Mouse (Mus musculus) heart, postnatal 36 days (tissue): ENCODE measurements around the gene Olfr1262. TPM values are rescaled to one million over a fixed set of nuclear protein-coding genes. Genes with fewer than 3 reads are reported as not detected.

Experiments
- DNase-seq, 2 experiments: peaks; one replicate each; pipeline ENCODE4 v3.0.0; 2021 to 2022
- intact Hi-C: fragments of 180-260 bp; cut with DNase I; formaldehyde crosslinking; loops from one replicate; pipeline ENCODE4 v1.15.1; 2025
- total RNA-seq, 2 experiments: library from RNA; stranded (reverse); gene quantifications; 2 replicates each; pipeline ENCODE4 v1.2.3; 2021

Gene Olfr1262
- total RNA-seq, result not detected

DNA sequence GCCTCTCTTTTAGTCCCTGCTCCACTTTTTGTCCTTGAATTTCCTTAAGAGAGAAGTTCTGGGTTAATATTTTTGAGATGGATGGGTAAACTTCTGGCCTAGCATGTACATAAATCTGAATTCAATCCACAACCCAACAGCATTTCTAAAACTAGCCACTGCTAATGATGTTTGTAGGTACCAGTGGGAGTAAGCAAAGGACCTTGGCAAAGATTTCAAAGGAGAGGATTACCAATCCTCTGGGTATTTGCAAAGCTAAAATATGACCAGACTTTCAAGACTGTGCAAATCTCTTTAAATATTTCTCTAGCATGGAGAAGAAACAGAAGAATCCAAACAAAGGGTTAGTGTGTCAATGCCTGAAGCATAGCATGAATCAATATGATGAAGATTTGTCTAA lies at the start of gene Olfr1262:
Gene Olfr1262, plus strand, starts transcription at position 301 of the 400 bp plus-strand sequence.
- intact Hi-C loops, result no loop called here
- DNase-seq, result no peak

DNA sequence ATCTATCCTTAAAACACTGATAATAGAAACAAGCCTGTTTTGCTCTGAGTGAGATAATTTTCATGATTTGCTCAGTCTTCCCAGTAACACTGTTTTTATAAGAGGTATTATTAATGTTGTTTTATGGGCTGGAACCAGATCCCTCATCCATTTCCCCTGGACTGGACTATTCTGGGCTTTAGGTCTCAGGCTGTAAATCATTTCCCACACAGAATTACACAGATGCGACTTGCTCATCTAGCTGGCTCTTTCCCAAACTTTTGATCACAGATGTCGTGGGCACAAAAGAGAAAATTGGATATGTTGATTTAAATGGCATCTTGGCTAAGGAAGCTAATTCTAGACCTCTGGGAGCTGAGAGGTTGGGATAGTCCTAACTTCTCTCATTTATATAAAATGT lies 25.8 kb upstream of the Olfr1262 start, which contains the start of gene Olfr1260:
Gene Olfr1260, plus strand, starts transcription at position 157 of the 400 bp plus-strand sequence.
- intact Hi-C loops, result no loop called here
- no peak for DNase-seq

DNA sequence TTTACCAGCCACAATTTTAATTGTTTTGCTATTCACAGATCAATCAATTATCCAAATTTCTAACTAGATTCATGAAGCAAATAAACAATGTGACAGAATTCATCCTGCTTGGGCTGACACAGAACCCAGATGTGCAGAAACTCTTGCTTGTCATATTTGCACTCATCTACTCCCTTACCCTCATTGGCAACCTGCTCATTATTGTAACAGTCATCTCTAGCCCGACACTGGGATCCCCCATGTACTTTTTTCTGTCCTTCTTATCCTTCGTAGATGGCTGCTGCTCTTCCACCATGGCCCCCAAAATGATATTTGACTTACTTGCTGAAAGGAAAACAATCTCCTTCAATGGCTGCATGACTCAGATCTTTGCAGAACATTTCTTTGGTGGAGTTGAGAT lies 22.2 kb upstream of the Olfr1262 start:
- intact Hi-C loops, result no loop called here
- no peak for DNase-seq

DNA sequence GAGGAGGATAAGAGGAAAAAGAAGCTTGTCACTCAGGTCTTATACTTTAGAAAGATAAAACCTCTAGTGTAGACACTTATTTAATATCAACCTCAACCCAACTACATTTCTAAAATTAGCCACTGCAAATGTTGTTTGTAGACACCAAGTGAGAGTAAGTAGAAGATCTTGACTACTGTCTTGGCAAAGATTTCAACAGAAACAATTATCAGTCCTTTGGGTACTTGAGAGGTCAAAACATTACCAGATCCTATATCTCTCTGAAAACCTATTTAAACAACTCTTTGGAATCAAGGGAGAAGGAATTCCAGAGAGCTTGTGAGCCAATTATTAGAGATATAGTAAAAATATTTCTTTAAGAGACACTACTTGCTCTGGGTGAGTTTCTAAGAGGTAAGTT lies 9.0 kb upstream of the Olfr1262 start, which contains the start of gene Olfr1261:
Gene Olfr1261, plus strand, starts transcription at position 301 of the 400 bp plus-strand sequence.
- intact Hi-C loops, result no loop called here
- DNase-seq, result no peak

DNA sequence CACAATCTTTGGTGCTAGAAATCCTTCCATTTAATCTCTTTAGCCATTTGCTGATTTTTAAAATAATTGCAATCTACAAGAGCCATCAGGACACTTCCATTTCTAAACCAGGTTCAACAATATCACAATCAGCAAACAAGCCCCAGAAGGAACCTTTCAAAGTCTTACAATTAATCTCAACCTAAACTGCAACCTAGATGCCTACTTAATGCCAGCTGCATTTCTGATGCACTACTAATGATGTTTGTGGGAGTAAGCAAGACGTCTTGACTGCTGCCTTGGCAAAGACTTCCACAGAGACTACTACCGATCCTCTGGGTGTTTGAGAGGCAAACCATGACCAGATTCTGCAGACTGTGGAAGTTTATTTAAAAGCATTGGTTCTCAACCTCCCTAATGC lies 11.9 kb downstream of the Olfr1262 start, which contains the start of gene Olfr1263:
Gene Olfr1263, plus strand, starts transcription at position 301 of the 400 bp plus-strand sequence.
- DNase-seq, result no peak
- intact Hi-C loops, result no loop called here

DNA sequence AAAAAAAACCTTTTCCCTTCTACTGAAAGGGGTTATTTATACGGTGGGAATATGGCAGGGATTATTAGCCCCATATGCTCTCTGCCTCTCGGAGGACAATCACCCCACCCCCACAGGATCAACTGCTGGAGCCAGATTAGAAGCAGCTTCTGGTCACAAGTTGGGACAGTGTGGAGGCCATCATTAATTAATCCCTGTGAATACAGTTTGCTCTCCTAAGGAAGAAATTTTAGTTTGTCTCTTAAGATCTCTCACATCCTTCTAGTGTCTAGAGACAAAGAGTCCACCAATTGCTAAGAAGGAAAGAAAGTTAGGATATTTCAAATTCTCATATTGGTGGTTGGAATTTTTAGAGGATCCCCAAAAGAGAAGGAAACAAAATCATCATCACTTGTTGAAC lies 25.5 kb downstream of the Olfr1262 start, which contains the start of gene Olfr1264:
Gene Olfr1264, minus strand, starts transcription at position 101 of the 400 bp plus-strand sequence.
- DNase-seq, result no peak
- intact Hi-C loops, result no loop called here

DNA sequence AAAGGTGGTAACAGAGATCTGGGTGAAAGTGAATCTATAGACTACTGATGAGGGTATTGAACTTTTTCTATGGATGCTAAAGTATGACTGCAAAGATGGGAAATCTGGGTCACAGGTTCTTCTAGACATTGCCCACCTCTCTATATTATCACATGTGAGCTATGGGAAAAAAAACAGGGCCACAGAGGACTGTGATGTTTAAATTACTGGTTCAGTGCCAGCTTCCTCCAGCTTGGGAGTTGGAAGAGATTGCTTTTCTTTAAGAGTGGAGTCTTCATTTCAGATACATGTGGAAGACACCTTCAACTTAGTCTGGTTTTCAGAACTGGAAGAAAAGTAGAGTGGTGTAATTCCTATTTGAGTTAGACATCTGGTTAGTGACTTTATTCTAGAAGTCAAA lies 35.1 kb downstream of the Olfr1262 start, which contains the start of gene Olfr1265:
Gene Olfr1265, plus strand, starts transcription at position 301 of the 400 bp plus-strand sequence.
- no peak for DNase-seq
- intact Hi-C loops, result no loop called here

Other genes starting within 250 kb of the Olfr1262 start
- not detected for gene Olfr1253, start 243.1 kb upstream of the Olfr1262 start, total RNA-seq
- gene Olfr1254, start 206.5 kb upstream of the Olfr1262 start, total RNA-seq, result not detected
- not detected for gene Olfr1255, start 188.1 kb upstream of the Olfr1262 start, total RNA-seq
- gene Olfr1256, start 158.6 kb upstream of the Olfr1262 start, total RNA-seq, result not detected
- gene Olfr48, start 151.9 kb upstream of the Olfr1262 start, total RNA-seq, result not detected
- gene Olfr1257, start 121.7 kb upstream of the Olfr1262 start, total RNA-seq, result not detected
- not detected for gene Olfr1258, start 72.8 kb upstream of the Olfr1262 start, total RNA-seq
- not detected for gene Olfr1259, start 51.5 kb upstream of the Olfr1262 start, total RNA-seq
- not detected for gene Olfr1260, start 25.8 kb upstream of the Olfr1262 start, total RNA-seq
- gene Olfr1261, start 8.9 kb upstream of the Olfr1262 start, total RNA-seq, result not detected
- gene Olfr1263, start 12.0 kb downstream of the Olfr1262 start, total RNA-seq, result not detected
- gene Olfr1264, start 25.4 kb downstream of the Olfr1262 start, total RNA-seq, result not detected
- not detected for gene Olfr1265, start 35.2 kb downstream of the Olfr1262 start, total RNA-seq
- not detected for gene Olfr140, start 63.4 kb downstream of the Olfr1262 start, total RNA-seq
- gene Olfr1269, start 121.3 kb downstream of the Olfr1262 start, total RNA-seq, result not detected
- not detected for gene Olfr32, start 142.2 kb downstream of the Olfr1262 start, total RNA-seq
- not detected for gene Olfr1270, start 152.9 kb downstream of the Olfr1262 start, total RNA-seq
- not detected for gene Olfr1506, start 224.3 kb downstream of the Olfr1262 start, total RNA-seq